Mouse (Mus musculus): ENCODE measurements around the gene Dgkg.

Gene Dgkg

GRCm38 (mm10) chr16:22436106-22436505 is 220.9 kb downstream of the Dgkg start:
- no peak for DNase-seq (ENCODE audit: low spot score in 2 of 2)

GRCm38 (mm10) chr16:22434530-22434929 is 222.5 kb downstream of the Dgkg start:
- no peak for DNase-seq (ENCODE audit: low spot score in 2 of 2)

GRCm38 (mm10) chr16:22433944-22434343 is 223.1 kb downstream of the Dgkg start:
- DNase-seq (ENCODE audit: low spot score in 2 of 2) = no peak

GRCm38 (mm10) chr16:22431773-22432172 is 225.2 kb downstream of the Dgkg start:
- no peak for DNase-seq (ENCODE audit: low spot score in 2 of 2)

GRCm38 (mm10) chr16:22431335-22431734 is 225.7 kb downstream of the Dgkg start:
- no peak for DNase-seq (ENCODE audit: low spot score in 2 of 2)

GRCm38 (mm10) chr16:22430211-22430951 is 226.6 kb downstream of the Dgkg start:
- DNase-seq (ENCODE audit: low spot score in 2 of 2) = peak; percentile 51 to 53

- no peak for DNase-seq (ENCODE audit: low spot score in 2 of 2)
These were observed 227.6 kb downstream of the Dgkg start for GRCm38 (mm10) chr16:22429377-22429776.

- DNase-seq (ENCODE audit: low spot score in 2 of 2) = peak; percentile 74 to 84
These were observed 228.1 kb downstream of the Dgkg start for GRCm38 (mm10) chr16:22428853-22429341.

GRCm38 (mm10) chr16:22426866-22427265 is 230.2 kb downstream of the Dgkg start:
- no peak for DNase-seq (ENCODE audit: low spot score in 2 of 2)

- DNase-seq (ENCODE audit: low spot score in 2 of 2) = no peak
These were observed 234.8 kb downstream of the Dgkg start for GRCm38 (mm10) chr16:22422256-22422655.

Data from frontal cortex, postnatal 14 days (tissue).